Mouse (Mus musculus): ENCODE data around the gene Adarb1. TPM values are rescaled to one million over a fixed set of nuclear protein-coding genes. Genes with fewer than 3 reads are reported as not detected.

The Adarb1 gene
- total and polyA plus RNA-seq, 3 experiments = 11.4 to 17.2 (median 17.1) TPM

DNA sequence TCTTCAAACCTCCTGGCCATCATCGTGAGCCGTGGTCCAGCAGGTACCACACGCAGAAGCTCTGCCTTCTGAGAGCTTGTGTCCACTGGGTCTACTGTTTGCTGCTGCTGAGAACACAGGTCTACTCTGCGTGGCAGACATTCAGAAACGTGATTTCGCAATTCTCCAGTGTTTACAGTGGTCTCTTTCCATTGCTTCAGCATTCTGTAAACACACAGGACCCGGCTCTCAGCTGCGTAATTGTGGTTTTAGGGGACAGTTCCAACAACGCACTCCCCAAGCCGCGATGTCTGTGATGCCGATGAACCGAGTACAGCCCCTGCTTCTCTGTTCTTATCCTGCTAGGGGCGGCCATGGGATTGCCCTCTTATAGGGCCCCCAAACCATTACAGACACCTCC, 175.2 kb downstream of the Adarb1 start:
- Histone ChIP-seq H3K27me3 (ENCODE audit: control insufficient read depth, insufficient read depth, low read length) (no peaks in the 10 kb centered on the region), H3K9ac (ENCODE audit: low read depth, low read length) (no peak overlapping the region), H3K4me1 (ENCODE audit: control insufficient read depth, insufficient read depth, low read length) (peaks cover 3% of the 10 kb centered on the region; the same call in 1 of the 2 replicates), H3K27ac (no peak overlapping the region), H3K79me2 (replicated peaks; ENCODE audit: control insufficient read depth, insufficient read depth, low read length) (no peaks in the 10 kb centered on the region), H3K4me3 (no peak overlapping the region), H3K36me3 (ENCODE audit: control insufficient read depth, insufficient read depth, low read length) (no peaks in the 10 kb centered on the region)
- DNase-seq = no peak
- intact Hi-C loops (cut with DNase I) = no loop called here
- WGBS = 83% methylated on average over 14 of the region's 14 CpGs
- no peak for TF ChIP-seq EP300 (IDR thresholded peaks at IDR 0.05; ENCODE audit: insufficient read depth, low read depth, low read length)
- no peak for TF ChIP-seq POLR2A (IDR thresholded peaks at IDR 0.05; ENCODE audit: insufficient read depth, low read depth, low read length)
- TF ChIP-seq CTCF (IDR thresholded peaks at IDR 0.05) = no peak

DNA sequence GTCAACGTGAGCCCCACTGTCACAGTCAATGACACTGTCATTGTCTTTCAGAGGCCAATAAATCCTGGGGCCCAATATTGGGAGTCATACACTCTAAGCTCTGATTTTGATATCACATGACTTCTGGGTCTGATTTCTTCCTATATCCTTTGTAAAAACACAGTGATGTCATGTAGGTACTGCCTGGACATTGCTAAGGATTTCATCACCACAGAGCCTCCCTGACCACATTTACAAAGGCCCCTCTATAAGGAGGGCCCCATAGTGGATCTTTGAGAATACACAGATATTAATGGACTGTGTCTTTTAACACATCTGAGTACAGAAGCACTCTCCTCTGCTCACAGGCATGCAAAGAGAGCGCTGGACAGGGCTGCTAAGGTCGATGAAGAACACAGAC, 175.7 kb downstream of the Adarb1 start:
- 90% methylated on average over 3 of the region's 3 CpGs for WGBS
- Histone ChIP-seq H3K27ac (no peak overlapping the region), H3K36me3 (ENCODE audit: control insufficient read depth, insufficient read depth, low read length) (no peaks in the 10 kb centered on the region), H3K4me1 (ENCODE audit: control insufficient read depth, insufficient read depth, low read length) (peaks cover 3% of the 10 kb centered on the region; the same call in 1 of the 2 replicates), H3K79me2 (replicated peaks; ENCODE audit: control insufficient read depth, insufficient read depth, low read length) (no peaks in the 10 kb centered on the region), H3K27me3 (ENCODE audit: control insufficient read depth, insufficient read depth, low read length) (no peaks in the 10 kb centered on the region), H3K9ac (ENCODE audit: low read depth, low read length) (no peak overlapping the region), H3K4me3 (no peak overlapping the region)
- DNase-seq = no peak
- intact Hi-C loops (cut with DNase I) = no loop called here
- TF ChIP-seq EP300 (IDR thresholded peaks at IDR 0.05; ENCODE audit: insufficient read depth, low read depth, low read length) (no peak), POLR2A (IDR thresholded peaks at IDR 0.05; ENCODE audit: insufficient read depth, low read depth, low read length) (no peak), CTCF (IDR thresholded peaks at IDR 0.05) (no peak)

DNA sequence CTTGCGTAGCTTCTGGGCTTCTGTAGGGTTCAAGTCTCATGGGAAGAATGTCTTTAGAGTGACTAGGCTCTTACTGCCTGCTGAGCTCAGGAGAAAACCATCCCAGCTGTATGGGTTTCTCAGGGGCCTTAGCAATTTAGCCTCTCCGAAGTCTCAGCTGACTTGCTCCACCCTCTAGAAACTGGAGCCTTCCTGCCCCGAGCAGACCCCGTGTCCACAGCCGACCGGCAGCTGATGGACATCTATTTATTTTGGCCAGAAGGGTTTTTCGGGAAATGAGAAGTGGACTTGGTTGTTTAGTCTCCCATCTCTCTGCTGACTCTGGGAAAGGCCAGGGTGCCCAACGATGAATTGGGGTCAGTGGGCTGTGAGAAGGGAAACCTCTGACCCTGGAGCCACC, 177.3 kb downstream of the Adarb1 start:
- Histone ChIP-seq H3K9ac (ENCODE audit: low read depth, low read length) (no peak overlapping the region), H3K4me1 (ENCODE audit: control insufficient read depth, insufficient read depth, low read length) (peaks cover 3% of the 10 kb centered on the region; the same call in 1 of the 2 replicates), H3K4me3 (no peak overlapping the region), H3K27me3 (ENCODE audit: control insufficient read depth, insufficient read depth, low read length) (no peaks in the 10 kb centered on the region), H3K27ac (no peak overlapping the region), H3K79me2 (replicated peaks; ENCODE audit: control insufficient read depth, insufficient read depth, low read length) (no peaks in the 10 kb centered on the region), H3K36me3 (ENCODE audit: control insufficient read depth, insufficient read depth, low read length) (no peaks in the 10 kb centered on the region)
- TF ChIP-seq CTCF (IDR thresholded peaks at IDR 0.05) (no peak), EP300 (IDR thresholded peaks at IDR 0.05; ENCODE audit: insufficient read depth, low read depth, low read length) (no peak), POLR2A (IDR thresholded peaks at IDR 0.05; ENCODE audit: insufficient read depth, low read depth, low read length) (no peak)
- WGBS = 57% methylated on average over 8 of the region's 8 CpGs
- no peak for DNase-seq
- intact Hi-C loops (cut with DNase I) = no loop called here

Other genes with a start within 250 kb of the Adarb1 start
- gene Pofut2, start 159.1 kb downstream of the Adarb1 start, total RNA-seq (2021) = 10 to 100 TPM; 39.6 to 44.0 TPM
- gene Pofut2, start 159.1 kb downstream of the Adarb1 start, polyA plus RNA-seq (2012; rRNA removed) = 55.5 and 58.5 TPM in 2 replicates
- 10 to 100 TPM in 1 of 2 experiments, 1 to 10 TPM in 1; 8.2 to 10.3 TPM for gene Fam207a, start 97.5 kb upstream of the Adarb1 start, total RNA-seq (2021)
- gene Fam207a, start 97.5 kb upstream of the Adarb1 start, polyA plus RNA-seq (2012; rRNA removed) = 10.4 and 11.1 TPM in 2 replicates
- 10 to 100 TPM in 1 of 2 experiments, 1 to 10 TPM in 1; 7.1 to 11.2 TPM for gene Itgb2, start 112.0 kb upstream of the Adarb1 start, total RNA-seq (2021)
- gene Itgb2, start 112.0 kb upstream of the Adarb1 start, polyA plus RNA-seq (2012; rRNA removed) = 6.0 and 11.6 TPM in 2 replicates
- 100 to 1,000 TPM; 131 to 132 TPM for gene Pttg1ip, start 163.4 kb upstream of the Adarb1 start, total RNA-seq (2021)
- gene Pttg1ip, start 163.4 kb upstream of the Adarb1 start, polyA plus RNA-seq (2012; rRNA removed) = 119 and 168 TPM in 2 replicates
- gene Sumo3, start 187.8 kb upstream of the Adarb1 start, total RNA-seq (2021) = 10 to 100 TPM; 66.4 to 67.8 TPM
- gene Sumo3, start 187.8 kb upstream of the Adarb1 start, polyA plus RNA-seq (2012; rRNA removed) = 122 and 167 TPM in 2 replicates
- 10 to 100 TPM; 15.5 to 15.8 TPM for gene Gm49325, start 187.9 kb upstream of the Adarb1 start, total RNA-seq (2021)
- not detected in 2 replicates for gene Gm49325, start 187.9 kb upstream of the Adarb1 start, polyA plus RNA-seq (2012; rRNA removed)
- gene Ube2g2, start 204.0 kb upstream of the Adarb1 start, total RNA-seq (2021) = 10 to 100 TPM; 74.6 to 80.9 TPM
- 53.5 and 69.7 TPM in 2 replicates for gene Ube2g2, start 204.0 kb upstream of the Adarb1 start, polyA plus RNA-seq (2012; rRNA removed)

All from heart, adult 2 months (tissue).